Mouse (Mus musculus) heart, postnatal 0 days (tissue): Measurements from ENCODE around the gene Ss18l2.

Experiments used
- CTCF ChIP-seq: IDR thresholded peaks from 2 replicates; pipeline ENCODE4 v1.5.1; 2016; ENCODE audit warnings: antibody characterized with exemption, control low read depth, low read depth
- EP300 ChIP-seq: IDR thresholded peaks from 2 replicates; pipeline ENCODE4 v1.6.1; 2016; ENCODE audit warnings: antibody characterized with exemption, low read depth

- TF ChIP-seq CTCF, result no peak
- no peak for TF ChIP-seq EP300
Measured at GRCm38 (mm10) chr9:121675011-121675410, 35.1 kb upstream of the Ss18l2 start.
